Comparison of ENCODE assay signal across 13 mouse cellular contexts in genomic region chr12:116123786-116124185, GRCm38 (mm10). TPM values are rescaled to one million over a fixed set of nuclear protein-coding genes. Genes with fewer than 3 reads are reported as not detected.
"Had no signal": no experiment of that assay in that cellular context is flagged by ENCODE, and none has a peak within 500 bp of the region (broad histone marks: within the 10 kb centered on the region; RNA-seq: fewer than 3 reads in every experiment).

No protein-coding gene starts in this region.

- DNase-seq: retina, postnatal 1 day; right cerebral cortex, adult 18-20 months; right cerebral cortex, postnatal 14 days; right cerebral cortex, postnatal 25 days; right cerebral cortex, postnatal 4 days; spleen, adult 18-20 months; thymus, adult 18-20 months; thymus, adult 2 months; thymus, postnatal 14 days; thymus, postnatal 25 days; thymus, postnatal 36 days; thymus, postnatal 4 days had no signal

RNA-seq across cellular contexts. Expression of gene Vipr2, which starts 46.3 kb away (rescaled TPM):
- total RNA-seq: neutrophil, adult 5-6 weeks had no signal
